Mouse (Mus musculus) lung, embryonic 16.5 days (tissue): ENCODE measurements around the gene Ndufv1. TPM values are rescaled to one million over a fixed set of nuclear protein-coding genes. Genes with fewer than 3 reads are reported as not detected.
A peak's percentile ranks its signal among the peaks of the same experiment; 100 is the strongest.

Source experiments
- ATAC-seq: fragments of 200-750 bp; cut with Nextera tagmentation; 2 replicates; pipeline ENCODE4 v1.8.0; 2017; ENCODE audit warnings: low read depth, mild to moderate bottlenecking, moderate library complexity
- H3K27ac ChIP-seq: fragments of 300-500 bp; sonication (generic); 2 replicates; pipeline ENCODE4 v1.5.1; 2014; ENCODE audit warnings: mild to moderate bottlenecking, control low read depth, low read length
- H3K27me3 ChIP-seq: fragments of 300-500 bp; sonication (generic); 2 replicates; pipeline ENCODE4 v1.6.1; 2014; ENCODE audit warnings: low read depth, low read length, mixed read lengths; ENCODE audit not compliant: control insufficient read depth, insufficient read depth
- H3K36me3 ChIP-seq: fragments of 300-500 bp; sonication (generic); 2 replicates; pipeline ENCODE4 v1.6.1; 2014; ENCODE audit warnings: low read length; ENCODE audit not compliant: control insufficient read depth, insufficient read depth
- H3K4me1 ChIP-seq: fragments of 300-500 bp; sonication (generic); replicated peaks from 2 replicates; pipeline ENCODE4 v1.6.1; 2014; ENCODE audit warnings: low read length, mixed read lengths; ENCODE audit not compliant: control insufficient read depth, insufficient read depth
- H3K4me2 ChIP-seq: fragments of 300-500 bp; sonication (generic); 2 replicates; pipeline ENCODE4 v1.6.1; 2014; ENCODE audit warnings: low read depth, low read length, control low read depth
- H3K4me3 ChIP-seq: fragments of 300-500 bp; sonication (generic); 2 replicates; pipeline ENCODE4 v1.5.1; 2014; ENCODE audit warnings: mild to moderate bottlenecking, low read length, control low read depth
- H3K9ac ChIP-seq: fragments of 300-500 bp; sonication (generic); 2 replicates; pipeline ENCODE4 v1.6.1; 2014; ENCODE audit warnings: low read length, control low read depth
- H3K9me3 ChIP-seq: fragments of 300-500 bp; sonication (generic); 2 replicates; pipeline ENCODE4 v1.6.1; 2016; ENCODE audit warnings: low read length; ENCODE audit not compliant: control insufficient read depth
- whole genome bisulfite sequencing: fragments of 180-500 bp; shearing (Covaris S2); extraction: QIAGEN DNeasy Blood & Tissue Kit; methylation state at CpG from one replicate; pipeline ENCODE4 v1.1.7; 2014; 5-methylcytosine and 5-hydroxymethylcytosine counted together
- polyA plus RNA-seq: library from polyadenylated mRNA; unstranded; fragments of >200 nt; fragmentation: Nextera tagmentation; extraction: Ambion mirVana; gene quantifications from 2 replicates; pipeline ENCODE4 v1.2.1, GENCODE M21; 2015

Gene Ndufv1
- polyA plus RNA-seq, 1 experiment from 2014 or later = 177 TPM

DNA sequence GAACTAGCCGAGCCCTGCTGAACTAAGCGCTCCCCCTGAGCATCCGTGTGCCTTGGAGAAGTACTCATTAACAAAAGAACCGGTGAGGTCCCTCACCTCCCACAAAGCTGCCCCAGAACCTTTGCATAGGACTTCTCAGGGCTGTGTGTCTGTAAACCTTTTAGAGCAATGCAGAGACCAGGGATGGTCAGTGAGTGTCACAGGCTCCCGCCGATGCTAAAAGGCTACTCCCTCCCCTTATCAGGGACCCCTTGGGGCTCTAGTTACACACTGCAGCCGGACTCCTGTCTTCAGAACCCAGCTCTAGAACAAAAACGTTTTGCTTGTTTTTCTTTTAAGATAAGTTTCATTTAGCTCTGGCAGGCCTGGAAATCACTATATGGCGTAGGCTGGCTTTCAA, 460 bp upstream of the Ndufv1 start:
- Histone ChIP-seq H3K4me2 (peak overlapping the region; percentile 55), H3K27ac (0 out of 2 replicates have a peak overlapping the region, but pooled peaks have one; percentile 10), H3K4me3 (peak overlapping the region; percentile 93), H3K4me1 (peaks cover 8% of the 10 kb centered on the region), H3K9ac (peak overlapping the region; percentile 64), H3K9me3 (no peaks in the 10 kb centered on the region), H3K36me3 (peaks cover 12% of the 10 kb centered on the region), H3K27me3 (no peaks in the 10 kb centered on the region)
- peak; percentile 18 for ATAC-seq
- 12% methylated on average over 9 of the region's 9 CpGs for WGBS

DNA sequence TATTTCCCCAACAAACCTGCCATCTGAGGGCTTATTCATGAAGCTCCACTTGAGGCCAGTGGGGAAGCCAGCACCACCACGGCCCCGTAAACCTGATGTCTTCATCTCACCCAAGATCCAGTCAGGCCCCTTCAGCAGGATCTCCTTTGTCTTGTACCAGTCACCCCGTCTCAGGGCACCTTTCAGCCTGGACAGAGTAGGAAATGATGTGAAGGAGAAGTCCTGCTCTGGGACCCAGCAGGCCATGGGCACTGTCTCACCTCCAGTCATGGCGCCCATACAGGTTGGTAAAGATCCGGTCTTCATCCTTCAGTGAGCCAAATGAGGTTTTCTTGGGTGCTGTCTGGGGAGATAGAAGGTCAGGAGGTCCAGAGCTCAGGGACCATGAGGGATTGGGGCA, 1.5 kb downstream of the Ndufv1 start:
- Histone ChIP-seq H3K36me3 (peaks cover 25% of the 10 kb centered on the region), H3K9me3 (no peaks in the 10 kb centered on the region), H3K4me1 (peaks cover 8% of the 10 kb centered on the region), H3K27ac (no peak overlapping the region), H3K27me3 (no peaks in the 10 kb centered on the region), H3K4me2 (no peak overlapping the region), H3K9ac (no peak overlapping the region), H3K4me3 (no peak overlapping the region)
- no peak for ATAC-seq
- 92% methylated on average over 5 of the region's 5 CpGs for WGBS

DNA sequence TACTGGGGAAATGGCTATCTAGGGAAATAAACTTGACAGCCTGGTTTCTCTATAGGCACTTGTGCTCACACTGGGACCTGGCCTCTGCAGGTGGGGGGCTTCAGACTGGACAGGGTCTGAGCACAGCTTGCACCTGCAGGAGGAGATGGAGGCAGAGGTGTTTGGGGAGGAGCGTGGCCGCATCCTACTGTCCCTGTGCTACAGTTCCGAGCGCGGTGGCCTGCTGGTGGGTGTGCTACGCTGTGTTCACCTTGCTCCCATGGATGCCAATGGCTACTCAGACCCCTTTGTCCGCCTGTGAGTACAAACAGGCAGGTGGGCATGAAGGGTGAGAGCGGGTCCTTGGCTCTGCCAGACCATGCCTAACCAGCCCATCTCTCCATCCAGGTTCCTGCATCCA, 6.6 kb downstream of the Ndufv1 start:
- WGBS = 92% methylated on average over 8 of the region's 8 CpGs
- Histone ChIP-seq H3K27me3 (no peaks in the 10 kb centered on the region), H3K36me3 (peaks cover 25% of the 10 kb centered on the region), H3K9ac (no peak overlapping the region), H3K4me1 (peaks cover 6% of the 10 kb centered on the region; the same call in 1 of the 2 replicates), H3K4me2 (no peak overlapping the region), H3K27ac (no peak overlapping the region), H3K4me3 (no peak overlapping the region), H3K9me3 (no peaks in the 10 kb centered on the region)
- no peak for ATAC-seq

DNA sequence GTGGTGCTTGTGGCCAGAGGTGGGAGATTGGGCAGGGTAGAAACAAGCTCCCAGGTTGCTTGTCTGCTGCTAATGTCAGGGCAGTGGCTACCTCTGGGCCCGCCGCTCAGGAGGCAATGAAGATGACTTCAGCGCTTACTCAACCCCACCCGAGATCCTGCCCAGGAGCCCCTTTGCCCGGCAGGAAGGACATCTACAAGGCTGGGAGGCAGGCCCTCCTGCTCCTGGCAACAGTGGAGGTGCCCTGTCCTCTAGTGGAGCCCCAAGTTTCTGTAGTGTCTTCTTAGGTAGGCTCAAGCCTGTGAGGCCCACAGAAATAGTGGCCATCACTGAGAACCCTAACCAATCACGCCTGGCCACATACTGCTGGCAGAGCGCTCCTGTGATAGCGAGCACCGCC, 7.5 kb downstream of the Ndufv1 start:
- Histone ChIP-seq H3K4me1 (peaks cover 8% of the 10 kb centered on the region; the same call in 1 of the 2 replicates), H3K27ac (no peak overlapping the region), H3K4me3 (no peak overlapping the region), H3K36me3 (peaks cover 25% of the 10 kb centered on the region), H3K9ac (no peak overlapping the region), H3K27me3 (no peaks in the 10 kb centered on the region), H3K9me3 (no peaks in the 10 kb centered on the region), H3K4me2 (no peak overlapping the region)
- WGBS = 85% methylated on average over 9 of the region's 9 CpGs
- ATAC-seq = no peak

DNA sequence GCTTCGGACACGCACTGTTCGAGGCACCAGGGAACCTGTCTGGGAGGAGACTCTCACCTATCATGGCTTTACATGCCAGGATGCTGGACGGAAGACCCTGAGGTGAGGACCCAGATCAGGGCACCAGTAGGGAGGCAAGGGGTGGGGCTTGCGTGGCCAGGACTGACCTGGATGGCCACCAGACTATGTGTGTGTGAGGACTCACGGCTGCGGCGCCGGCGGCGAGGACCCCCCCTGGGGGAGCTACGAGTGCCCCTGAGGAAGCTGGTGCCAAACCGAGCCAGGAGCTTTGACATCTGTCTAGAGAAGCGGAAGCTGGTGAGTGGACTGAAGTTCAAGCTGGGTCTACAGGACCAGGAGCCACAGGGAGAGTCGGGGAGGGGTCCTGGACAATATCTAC, 8.3 kb downstream of the Ndufv1 start:
- WGBS = 81% methylated on average over 15 of the region's 15 CpGs
- Histone ChIP-seq H3K27me3 (no peaks in the 10 kb centered on the region), H3K4me3 (no peak overlapping the region), H3K9ac (no peak overlapping the region), H3K27ac (no peak overlapping the region), H3K4me2 (no peak overlapping the region), H3K9me3 (no peaks in the 10 kb centered on the region), H3K4me1 (peaks cover 13% of the 10 kb centered on the region; the same call in 1 of the 2 replicates), H3K36me3 (peaks cover 19% of the 10 kb centered on the region)
- ATAC-seq = no peak

DNA sequence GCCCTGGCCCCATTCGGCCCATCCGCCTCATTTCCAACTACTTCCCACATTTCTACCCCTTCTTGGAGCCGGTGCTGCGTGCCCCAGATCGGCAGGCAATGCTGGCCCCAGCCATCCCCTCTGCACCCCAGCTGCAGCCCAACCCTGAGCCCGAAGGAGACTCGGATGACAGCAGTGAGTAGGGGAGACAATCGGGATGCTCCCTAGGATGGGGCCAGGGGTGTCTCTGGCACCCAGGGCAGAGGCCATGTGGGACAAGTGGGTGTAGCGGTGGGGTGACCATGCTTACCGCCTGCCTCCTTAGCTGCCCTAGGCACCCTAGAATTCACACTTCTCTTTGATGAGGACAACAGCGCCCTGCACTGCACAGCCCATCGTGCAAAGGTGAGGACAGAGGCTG, 9.0 kb downstream of the Ndufv1 start:
- peaks cover 14% of the 10 kb centered on the region; the same call in 1 of the 2 replicates for H3K4me1 ChIP-seq
- no peak overlapping the region for H3K27ac ChIP-seq
- no peak overlapping the region for H3K4me3 ChIP-seq
- H3K36me3 ChIP-seq = peaks cover 17% of the 10 kb centered on the region
- H3K9me3 ChIP-seq = no peaks in the 10 kb centered on the region
- H3K4me2 ChIP-seq = no peak overlapping the region
- no peaks in the 10 kb centered on the region for H3K27me3 ChIP-seq
- H3K9ac ChIP-seq = no peak overlapping the region
- no peak for ATAC-seq
- WGBS = 63% methylated on average over 12 of the region's 12 CpGs

DNA sequence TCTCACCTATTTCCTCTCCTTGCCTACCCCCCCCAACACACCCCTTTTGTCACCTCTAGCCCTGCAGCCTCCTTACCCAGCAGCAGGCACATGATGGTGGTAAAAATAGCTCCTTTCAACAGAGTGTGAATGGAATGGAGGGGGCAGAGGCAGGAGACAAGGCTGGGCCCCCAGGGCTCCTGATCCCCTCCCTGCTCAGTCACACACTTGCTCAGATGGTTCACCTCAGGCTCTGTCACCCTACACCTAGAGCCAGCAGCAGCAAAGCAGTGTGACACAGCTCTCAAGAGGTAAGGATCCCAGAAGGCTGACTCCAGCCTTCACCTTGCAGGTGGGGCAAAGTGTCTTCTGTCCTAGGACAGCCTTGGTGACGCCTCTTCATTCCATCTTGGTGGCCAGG, 9.5 kb downstream of the Ndufv1 start, which contains the start of gene Doc2g:
Gene Doc2g (plus strand): TSS at position 202 of the 400 bp plus-strand sequence.
- Histone ChIP-seq H3K27ac (no peak within 1 kb of the TSS), H3K4me1 (peaks cover 14% of the 10 kb centered on the region; the same call in 1 of the 2 replicates), H3K4me3 (no peak within 1 kb of the TSS), H3K4me2 (no peak within 1 kb of the TSS), H3K9me3 (no peaks in the 10 kb centered on the region), H3K27me3 (no peaks in the 10 kb centered on the region), H3K36me3 (peaks cover 13% of the 10 kb centered on the region), H3K9ac (no peak within 1 kb of the TSS)
- no peak for ATAC-seq
- 61% methylated on average over 1 of the region's 1 CpGs for WGBS

DNA sequence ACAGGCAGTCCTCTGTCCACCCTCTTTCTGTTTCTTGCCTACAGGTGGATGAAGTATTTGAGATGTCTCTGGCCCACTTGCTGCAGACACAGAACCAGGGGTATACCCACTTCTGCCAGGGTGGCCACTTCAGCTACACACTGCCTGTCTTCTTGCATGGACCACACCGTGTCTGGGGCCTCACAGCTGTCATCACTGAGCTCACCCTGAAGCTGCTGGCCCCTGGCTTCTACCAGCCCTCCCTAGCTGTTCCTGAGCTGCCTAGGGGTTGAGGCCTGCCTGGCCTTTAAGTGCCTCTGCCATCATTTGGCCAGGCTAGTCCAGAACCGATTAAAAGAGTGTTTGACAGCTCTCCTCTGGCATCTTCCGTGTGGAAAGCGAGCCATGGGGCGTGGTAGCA, 10.9 kb downstream of the Ndufv1 start:
- no peak for ATAC-seq
- Histone ChIP-seq H3K4me2 (no peak overlapping the region), H3K27ac (no peak overlapping the region), H3K9ac (no peak overlapping the region; the same call in 1 of the 2 replicates), H3K27me3 (no peaks in the 10 kb centered on the region), H3K4me1 (peaks cover 14% of the 10 kb centered on the region; the same call in 1 of the 2 replicates), H3K4me3 (no peak overlapping the region), H3K36me3 (peaks cover under 1% of the 10 kb centered on the region; the same call in 1 of the 2 replicates), H3K9me3 (no peaks in the 10 kb centered on the region)
- 71% methylated on average over 5 of the region's 5 CpGs for WGBS

DNA sequence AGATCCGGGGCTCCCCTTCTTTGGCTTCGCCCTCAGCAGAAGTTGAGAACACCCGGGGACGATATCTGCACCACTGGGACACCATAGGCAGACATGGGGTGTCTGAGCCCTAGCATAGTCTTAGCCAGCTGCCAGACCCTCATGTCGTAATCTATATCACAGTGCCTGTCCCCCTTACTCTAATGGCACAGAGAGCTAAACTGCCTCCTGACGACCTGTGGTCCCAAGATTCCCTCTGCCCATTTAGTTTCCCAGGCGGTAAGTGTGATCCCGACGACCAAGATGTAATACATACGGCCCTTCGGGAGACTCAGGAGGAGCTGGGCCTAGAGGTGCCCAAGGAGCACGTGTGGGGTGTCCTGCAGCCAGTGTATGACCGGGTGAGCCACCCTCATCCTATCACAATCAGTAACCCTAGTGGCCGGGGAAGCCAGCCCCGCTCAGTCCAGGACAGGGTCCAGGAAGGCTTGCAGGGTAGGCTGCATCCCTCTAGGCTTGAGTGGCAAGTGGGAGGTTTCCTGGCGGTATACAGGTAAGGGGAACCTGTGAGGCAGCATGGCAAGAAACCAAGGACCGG, 11.6 kb downstream of the Ndufv1 start:
- 13% methylated on average over 17 of the region's 17 CpGs for WGBS
- no peaks in the 10 kb centered on the region for H3K9me3 ChIP-seq
- ATAC-seq = peak; percentile 6; the same call in 1 of the 2 replicates
- H3K36me3 ChIP-seq = no peaks in the 10 kb centered on the region
- H3K9ac ChIP-seq = peak overlapping the region; percentile 82
- H3K27me3 ChIP-seq = no peaks in the 10 kb centered on the region
- peak overlapping the region; percentile 78 for H3K4me3 ChIP-seq
- peaks cover 14% of the 10 kb centered on the region for H3K4me1 ChIP-seq
- H3K4me2 ChIP-seq = peak overlapping the region; percentile 84
- H3K27ac ChIP-seq = peak overlapping the region; percentile 98
